Mouse (Mus musculus) heart, embryonic 11.5 days (tissue): ENCODE measurements around the gene Olfr507. TPM values are rescaled to one million over a fixed set of nuclear protein-coding genes. Genes with fewer than 3 reads are reported as not detected.

Experiments
- ATAC-seq: fragments of 200-750 bp; cut with Nextera tagmentation; replicated peaks from 2 replicates; pipeline ENCODE4 v1.8.0; 2017; ENCODE audit warnings: moderate library complexity; ENCODE audit not compliant: insufficient number of reproducible peaks, low FRiP score, low TSS enrichment
- H3K27ac ChIP-seq: fragments of 300-500 bp; sonication (generic); 2 replicates; pipeline ENCODE4 v1.5.1; 2014; ENCODE audit warnings: mild to moderate bottlenecking, low read depth, low read length
- H3K27me3 ChIP-seq: fragments of 300-500 bp; sonication (generic); 2 replicates; pipeline ENCODE4 v1.6.1; 2014; ENCODE audit warnings: mild to moderate bottlenecking, low read length, mixed read lengths; ENCODE audit not compliant: control insufficient read depth, insufficient read depth
- H3K36me3 ChIP-seq: fragments of 300-500 bp; sonication (generic); 2 replicates; pipeline ENCODE4 v1.6.1; 2014; ENCODE audit warnings: mild to moderate bottlenecking, low read length, moderate library complexity, mixed read lengths; ENCODE audit not compliant: control insufficient read depth, insufficient read depth
- H3K4me1 ChIP-seq: fragments of 300-500 bp; sonication (generic); 2 replicates; pipeline ENCODE4 v1.6.1; 2014; ENCODE audit warnings: low read length; ENCODE audit not compliant: control insufficient read depth, insufficient read depth
- H3K4me2 ChIP-seq: fragments of 300-500 bp; sonication (generic); 2 replicates; pipeline ENCODE4 v1.6.1; 2014; ENCODE audit warnings: mild to moderate bottlenecking, moderate library complexity
- H3K4me3 ChIP-seq: fragments of 300-500 bp; sonication (generic); 2 replicates; pipeline ENCODE4 v1.5.1; 2014; ENCODE audit warnings: low read depth, low read length
- H3K9ac ChIP-seq: fragments of 300-500 bp; sonication (generic); 2 replicates; pipeline ENCODE4 v1.6.1; 2014; ENCODE audit warnings: mild to moderate bottlenecking, low read depth, low read length, moderate library complexity
- H3K9me3 ChIP-seq: fragments of 300-500 bp; sonication (generic); replicated peaks from 2 replicates; pipeline ENCODE4 v1.6.1; 2016; ENCODE audit warnings: low read length; ENCODE audit not compliant: control insufficient read depth
- WGBS: fragments of 180-500 bp; shearing (Covaris S2); extraction: QIAGEN DNeasy Blood & Tissue Kit; methylation state at CpG from one replicate; pipeline ENCODE4 v1.1.7; 2014; ENCODE audit not compliant: insufficient replicate concordance; 5-methylcytosine and 5-hydroxymethylcytosine counted together
- polyA plus RNA-seq: library from polyadenylated mRNA; unstranded; fragments of >200 nt; fragmentation: Nextera tagmentation; extraction: Ambion mirVana; gene quantifications from 2 replicates; pipeline ENCODE4 v1.2.1, GENCODE M21; 2014

Gene Olfr507
- polyA plus RNA-seq, 1 experiment from 2014 or later = not detected

- Histone ChIP-seq H3K36me3 (no peaks in the 10 kb centered on the region), H3K27ac (no peak within 1 kb of the TSS), H3K4me2 (no peak within 1 kb of the TSS), H3K27me3 (no peaks in the 10 kb centered on the region), H3K9ac (no peak within 1 kb of the TSS), H3K4me3 (no peak within 1 kb of the TSS), H3K9me3 (no peaks in the 10 kb centered on the region), H3K4me1 (no peaks in the 10 kb centered on the region)
- no peak for ATAC-seq
- WGBS = 81% methylated on average over 1 of the region's 1 CpGs
Observed at GRCm38 (mm10) chr7:108666118-108666517, 44.5 kb downstream of the Olfr507 start, which contains the start of gene Olfr510. TSS of gene Olfr510 (plus strand) at chr7:108666418.

- H3K27me3 ChIP-seq = no peaks in the 10 kb centered on the region
- H3K27ac ChIP-seq = no peak overlapping the region
- H3K9me3 ChIP-seq = no peaks in the 10 kb centered on the region
- no peak overlapping the region for H3K4me2 ChIP-seq
- H3K4me3 ChIP-seq = no peak overlapping the region
- no peak for ATAC-seq
- H3K36me3 ChIP-seq = no peaks in the 10 kb centered on the region
- WGBS = 68% methylated on average over 1 of the region's 1 CpGs
- no peak overlapping the region for H3K9ac ChIP-seq
- no peaks in the 10 kb centered on the region for H3K4me1 ChIP-seq
Observed at GRCm38 (mm10) chr7:108671058-108671457, 49.4 kb downstream of the Olfr507 start.

Other genes starting within 250 kb of the Olfr507 start
- not detected in 2 replicates for gene Olfr495, start 228.6 kb upstream of the Olfr507 start, polyA plus RNA-seq
- not detected in 2 replicates for gene Olfr497, start 201.4 kb upstream of the Olfr507 start, polyA plus RNA-seq
- not detected in 2 replicates for gene Olfr498, start 156.5 kb upstream of the Olfr507 start, polyA plus RNA-seq
- gene Olfr502, start 96.7 kb upstream of the Olfr507 start, polyA plus RNA-seq = not detected in 2 replicates
- not detected in 2 replicates for gene Olfr503, start 77.3 kb upstream of the Olfr507 start, polyA plus RNA-seq
- not detected in 2 replicates for gene Olfr504, start 56.0 kb upstream of the Olfr507 start, polyA plus RNA-seq
- gene Olfr506, start 11.0 kb upstream of the Olfr507 start, polyA plus RNA-seq = not detected in 2 replicates
- not detected in 2 replicates for gene Olfr508, start 8.2 kb downstream of the Olfr507 start, polyA plus RNA-seq
- not detected in 2 replicates for gene Olfr509, start 30.1 kb downstream of the Olfr507 start, polyA plus RNA-seq
- gene Olfr510, start 44.6 kb downstream of the Olfr507 start, polyA plus RNA-seq = not detected in 2 replicates
- not detected in 2 replicates for gene Olfr512, start 91.5 kb downstream of the Olfr507 start, polyA plus RNA-seq
- not detected in 2 replicates for gene Olfr513, start 129.2 kb downstream of the Olfr507 start, polyA plus RNA-seq
- not detected in 2 replicates for gene Olfr514, start 204.2 kb downstream of the Olfr507 start, polyA plus RNA-seq
- not detected in 2 replicates for gene Olfr516, start 228.7 kb downstream of the Olfr507 start, polyA plus RNA-seq